Mouse (Mus musculus): ENCODE results near the gene Sardh. TPM values are rescaled to one million over a fixed set of nuclear protein-coding genes. Genes with fewer than 3 reads are reported as not detected.

Sardh gene
- polyA plus RNA-seq, 1 experiment = 28.4 TPM

- H3K36me3 ChIP-seq (ENCODE audit: control insufficient read depth, insufficient read depth) = no peaks in the 10 kb centered on the region
- H3K27me3 ChIP-seq (ENCODE audit: control insufficient read depth, insufficient read depth, insufficient read length) = no peaks in the 10 kb centered on the region
- H3K4me3 ChIP-seq = no peak overlapping the region
- no peak overlapping the region for H3K4me2 ChIP-seq (ENCODE audit: low read depth)
- no peaks in the 10 kb centered on the region for H3K79me2 ChIP-seq (ENCODE audit: control insufficient read depth, insufficient read depth)
- TF ChIP-seq MYOD1 (IDR thresholded peaks at IDR 0.05; ENCODE audit: control insufficient read depth in 1 of 3, insufficient read length in 2 of 3, low read depth in 2 of 3) (no peak), MAX (IDR thresholded peaks at IDR 0.05; ENCODE audit: low read depth) (no peak), SRF (IDR thresholded peaks at IDR 0.05; ENCODE audit: control insufficient read depth, insufficient read length, low read depth) (no peak), REST (IDR thresholded peaks at IDR 0.05; ENCODE audit: insufficient read depth, insufficient read length) (no peak), E2F4 (IDR thresholded peaks at IDR 0.05; ENCODE audit: insufficient read depth) (no peak), MYOG (IDR thresholded peaks at IDR 0.05; ENCODE audit: control insufficient read depth in 1 of 3, insufficient read depth in 1 of 3, insufficient read length in 2 of 3, low read depth in 2 of 3) (no peak)
- no peak overlapping the region for H3ac ChIP-seq (ENCODE audit: control insufficient read depth, insufficient read length)
These were observed 49.4 kb downstream of the Sardh start for GRCm38 (mm10) chr2:27198551-27199246.

- no peak overlapping the region for H3ac ChIP-seq (ENCODE audit: control insufficient read depth, insufficient read length)
- H3K36me3 ChIP-seq (ENCODE audit: control insufficient read depth, insufficient read depth) = no peaks in the 10 kb centered on the region
- TF ChIP-seq USF1 (IDR thresholded peaks at IDR 0.05; ENCODE audit: low read depth) (no peak), SRF (IDR thresholded peaks at IDR 0.05; ENCODE audit: control insufficient read depth, insufficient read length, low read depth) (no peak), POLR2A (IDR thresholded peaks at IDR 0.05; ENCODE audit: insufficient read length, low read depth) (no peak), MYOD1 (IDR thresholded peaks at IDR 0.05; ENCODE audit: control insufficient read depth in 1 of 3, insufficient read length in 2 of 3, low read depth in 2 of 3) (peak in 1 of 3 experiments; percentile 6), REST (IDR thresholded peaks at IDR 0.05; ENCODE audit: insufficient read depth, insufficient read length) (no peak), E2F4 (IDR thresholded peaks at IDR 0.05; ENCODE audit: insufficient read depth) (no peak), TCF3 (IDR thresholded peaks at IDR 0.05; ENCODE audit: insufficient read length, low read depth) (no peak), POLR2AphosphoS2 (IDR thresholded peaks at IDR 0.05; ENCODE audit: insufficient read length, low read depth) (no peak), MYOG (IDR thresholded peaks at IDR 0.05; ENCODE audit: control insufficient read depth in 1 of 3, insufficient read depth in 1 of 3, insufficient read length in 2 of 3, low read depth in 2 of 3) (peak in 1 of 3 experiments; percentile 41), MAX (IDR thresholded peaks at IDR 0.05; ENCODE audit: low read depth) (no peak), TCF12 (IDR thresholded peaks at IDR 0.05; ENCODE audit: insufficient read depth, poor library complexity, severe bottlenecking) (no peak)
- no peak overlapping the region for H3K4me2 ChIP-seq (ENCODE audit: low read depth)
- no peak overlapping the region for H3K4me3 ChIP-seq
- H3K27me3 ChIP-seq (ENCODE audit: control insufficient read depth, insufficient read depth, insufficient read length) = no peaks in the 10 kb centered on the region
- no peaks in the 10 kb centered on the region for H3K79me2 ChIP-seq (ENCODE audit: control insufficient read depth, insufficient read depth)
These were observed 58.1 kb downstream of the Sardh start for GRCm38 (mm10) chr2:27189994-27190393.

- Histone ChIP-seq H3K27me3 (ENCODE audit: control insufficient read depth, insufficient read depth, insufficient read length) (no peaks in the 10 kb centered on the region), H3K79me2 (ENCODE audit: control insufficient read depth, insufficient read depth) (no peaks in the 10 kb centered on the region), H3K36me3 (ENCODE audit: control insufficient read depth, insufficient read depth) (no peaks in the 10 kb centered on the region), H3K4me2 (ENCODE audit: low read depth) (no peak overlapping the region), H3ac (ENCODE audit: control insufficient read depth, insufficient read length) (no peak overlapping the region), H3K4me3 (no peak overlapping the region)
- TF ChIP-seq MYOD1 (IDR thresholded peaks at IDR 0.05; ENCODE audit: control insufficient read depth in 1 of 3, insufficient read length in 2 of 3, low read depth in 2 of 3) (peak in 1 of 3 experiments; percentile 33), MYOG (IDR thresholded peaks at IDR 0.05; ENCODE audit: control insufficient read depth in 1 of 3, insufficient read depth in 1 of 3, insufficient read length in 2 of 3, low read depth in 2 of 3) (peak in 1 of 3 experiments; percentile 48), SRF (IDR thresholded peaks at IDR 0.05; ENCODE audit: control insufficient read depth, insufficient read length, low read depth) (no peak)
These were observed 60.6 kb downstream of the Sardh start for GRCm38 (mm10) chr2:27187531-27187930.

GRCm38 (mm10) chr2:27183734-27184133 is 64.4 kb downstream of the Sardh start:
- H3K27me3 ChIP-seq (ENCODE audit: control insufficient read depth, insufficient read depth, insufficient read length) = peaks cover 12% of the 10 kb centered on the region
- H3K4me3 ChIP-seq = no peak overlapping the region
- TF ChIP-seq POLR2AphosphoS2 (IDR thresholded peaks at IDR 0.05; ENCODE audit: insufficient read length, low read depth) = no peak
- TF ChIP-seq REST (IDR thresholded peaks at IDR 0.05; ENCODE audit: insufficient read depth, insufficient read length) = no peak
- no peak for TF ChIP-seq MYOD1 (IDR thresholded peaks at IDR 0.05; ENCODE audit: control insufficient read depth in 1 of 3, insufficient read length in 2 of 3, low read depth in 2 of 3)
- no peak for TF ChIP-seq CEBPB (IDR thresholded peaks at IDR 0.05; ENCODE audit: insufficient read depth, poor library complexity, severe bottlenecking)
- no peak for TF ChIP-seq E2F4 (IDR thresholded peaks at IDR 0.05; ENCODE audit: insufficient read depth)
- TF ChIP-seq SRF (IDR thresholded peaks at IDR 0.05; ENCODE audit: control insufficient read depth, insufficient read length, low read depth) = no peak

GRCm38 (mm10) chr2:27181907-27182306 is 66.2 kb downstream of the Sardh start:
- no peak overlapping the region for H3K4me2 ChIP-seq (ENCODE audit: low read depth)
- TF ChIP-seq SRF (IDR thresholded peaks at IDR 0.05; ENCODE audit: control insufficient read depth, insufficient read length, low read depth) (no peak), MYOD1 (IDR thresholded peaks at IDR 0.05; ENCODE audit: control insufficient read depth in 1 of 3, insufficient read length in 2 of 3, low read depth in 2 of 3) (no peak), TCF12 (IDR thresholded peaks at IDR 0.05; ENCODE audit: insufficient read depth, poor library complexity, severe bottlenecking) (no peak), CEBPB (IDR thresholded peaks at IDR 0.05; ENCODE audit: insufficient read depth, poor library complexity, severe bottlenecking) (no peak), MYOG (IDR thresholded peaks at IDR 0.05; ENCODE audit: control insufficient read depth in 1 of 3, insufficient read depth in 1 of 3, insufficient read length in 2 of 3, low read depth in 2 of 3) (no peak), POLR2AphosphoS2 (IDR thresholded peaks at IDR 0.05; ENCODE audit: insufficient read length, low read depth) (no peak), REST (IDR thresholded peaks at IDR 0.05; ENCODE audit: insufficient read depth, insufficient read length) (no peak), E2F4 (IDR thresholded peaks at IDR 0.05; ENCODE audit: insufficient read depth) (no peak), MAX (IDR thresholded peaks at IDR 0.05; ENCODE audit: low read depth) (no peak), POLR2A (IDR thresholded peaks at IDR 0.05; ENCODE audit: insufficient read length, low read depth) (no peak), USF1 (IDR thresholded peaks at IDR 0.05; ENCODE audit: low read depth) (no peak), TCF3 (IDR thresholded peaks at IDR 0.05; ENCODE audit: insufficient read length, low read depth) (no peak)
- no peaks in the 10 kb centered on the region for H3K79me2 ChIP-seq (ENCODE audit: control insufficient read depth, insufficient read depth)
- no peaks in the 10 kb centered on the region for H3K36me3 ChIP-seq (ENCODE audit: control insufficient read depth, insufficient read depth)
- no peak overlapping the region for H3ac ChIP-seq (ENCODE audit: control insufficient read depth, insufficient read length)
- H3K4me3 ChIP-seq = no peak overlapping the region
- peaks cover 21% of the 10 kb centered on the region for H3K27me3 ChIP-seq (ENCODE audit: control insufficient read depth, insufficient read depth, insufficient read length)

More at GRCm38 (mm10) chr2:27183734-27184133, 64.4 kb downstream of the Sardh start:
- Histone ChIP-seq H3K4me2 (ENCODE audit: low read depth) (peak overlapping the region; percentile 45), H3ac (ENCODE audit: control insufficient read depth, insufficient read length) (no peak overlapping the region), H3K79me2 (ENCODE audit: control insufficient read depth, insufficient read depth) (no peaks in the 10 kb centered on the region), H3K36me3 (ENCODE audit: control insufficient read depth, insufficient read depth) (no peaks in the 10 kb centered on the region)
